Mouse (Mus musculus) intestine, embryonic 14.5 days (tissue): ENCODE measurements around the gene Pde7b. TPM values are rescaled to one million over a fixed set of nuclear protein-coding genes. Genes with fewer than 3 reads are reported as not detected.

Experiments used
- ATAC-seq: fragments of 200-750 bp; cut with Nextera tagmentation; replicated peaks from 2 replicates; pipeline ENCODE4 v1.8.0; 2017; ENCODE audit warnings: low read depth, moderate number of reproducible peaks, moderate TSS enrichment, moderate library complexity; ENCODE audit not compliant: low FRiP score, low TSS enrichment
- DNase-seq: peaks from one replicate; pipeline ENCODE4 v3.0.0-alpha.2; 2018; ENCODE audit warnings: low spot score
- H3K27ac ChIP-seq: fragments of 300-500 bp; sonication (generic); 2 replicates; pipeline ENCODE4 v1.5.1; 2014; ENCODE audit warnings: low read depth, mild to moderate bottlenecking, control low read depth
- H3K27me3 ChIP-seq: fragments of 300-500 bp; sonication (generic); replicated peaks from 2 replicates; pipeline ENCODE4 v1.6.1; 2014; ENCODE audit warnings: low read length, control low read depth; ENCODE audit not compliant: control insufficient read depth, insufficient read depth
- H3K36me3 ChIP-seq: fragments of 300-500 bp; sonication (generic); 2 replicates; pipeline ENCODE4 v1.6.1; 2014; ENCODE audit warnings: low read length, control low read depth; ENCODE audit not compliant: control insufficient read depth, insufficient read depth
- H3K4me1 ChIP-seq: fragments of 300-500 bp; sonication (generic); replicated peaks from 2 replicates; pipeline ENCODE4 v1.6.1; 2014; ENCODE audit warnings: low read length, control low read depth, mixed read lengths; ENCODE audit not compliant: control insufficient read depth, insufficient read depth
- H3K4me2 ChIP-seq: fragments of 300-500 bp; sonication (generic); 2 replicates; pipeline ENCODE4 v1.6.1; 2014; ENCODE audit warnings: low read length
- H3K4me3 ChIP-seq: fragments of 300-500 bp; sonication (generic); 2 replicates; pipeline ENCODE4 v1.5.1; 2014; ENCODE audit warnings: low read depth, low read length, control low read depth, mixed read lengths
- H3K9ac ChIP-seq: fragments of 300-500 bp; sonication (generic); 2 replicates; pipeline ENCODE4 v1.6.1; 2014; ENCODE audit warnings: mild to moderate bottlenecking, low read length
- H3K9me3 ChIP-seq: fragments of 300-500 bp; sonication (generic); 2 replicates; pipeline ENCODE4 v1.6.1; 2016; ENCODE audit warnings: low read length, control low read depth; ENCODE audit not compliant: control insufficient read depth
- WGBS: fragments of 180-500 bp; shearing (Covaris S2); extraction: QIAGEN DNeasy Blood & Tissue Kit; methylation state at CpG from one replicate; pipeline ENCODE4 v1.1.7; 2014; 5-methylcytosine and 5-hydroxymethylcytosine counted together
- polyA plus RNA-seq: library from polyadenylated mRNA; unstranded; fragments of >200 nt; fragmentation: Nextera tagmentation; extraction: Ambion mirVana; gene quantifications from 2 replicates; pipeline ENCODE4 v1.2.1, GENCODE M21; 2014

The Pde7b gene
- polyA plus RNA-seq, 1 experiment from 2014 or later = 2.8 TPM

DNA sequence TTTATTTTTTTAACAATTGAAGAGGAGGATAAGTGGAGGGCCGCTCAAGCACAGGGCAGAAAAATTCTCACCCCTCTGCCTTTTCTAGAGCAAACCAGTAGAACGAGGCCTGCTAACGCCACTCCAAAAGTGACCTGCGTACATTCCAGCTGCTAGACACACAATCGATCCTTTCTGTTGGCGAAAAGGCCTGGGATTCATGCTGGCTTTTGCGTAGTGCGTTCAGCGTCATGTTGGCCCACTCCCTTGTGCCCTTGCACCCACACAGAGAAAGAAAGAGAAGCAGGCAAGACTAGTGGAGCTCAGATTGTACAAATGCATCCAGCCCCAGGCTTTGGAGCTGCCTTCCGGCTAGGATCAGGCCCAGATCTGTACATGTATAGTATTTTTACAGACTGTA lies 55.4 kb downstream of the Pde7b start:
- Histone ChIP-seq H3K9ac (no peak overlapping the region), H3K9me3 (no peaks in the 10 kb centered on the region), H3K27ac (no peak overlapping the region), H3K4me1 (peaks cover 9% of the 10 kb centered on the region; the same call in 1 of the 2 replicates), H3K27me3 (no peaks in the 10 kb centered on the region), H3K36me3 (no peaks in the 10 kb centered on the region), H3K4me2 (no peak overlapping the region), H3K4me3 (no peak overlapping the region)
- 78% methylated on average over 10 of the region's 10 CpGs for WGBS
- no peak for DNase-seq
- no peak for ATAC-seq

GRCm38 (mm10) chr10:20668577-20668976 lies 56.3 kb downstream of the Pde7b start:
- H3K9ac ChIP-seq = no peak overlapping the region
- 58% methylated on average over 4 of the region's 4 CpGs for WGBS
- H3K4me1 ChIP-seq = peaks cover 9% of the 10 kb centered on the region; the same call in 1 of the 2 replicates
- H3K4me2 ChIP-seq = no peak overlapping the region
- no peak for DNase-seq
- no peaks in the 10 kb centered on the region for H3K36me3 ChIP-seq
- no peaks in the 10 kb centered on the region for H3K9me3 ChIP-seq
- H3K4me3 ChIP-seq = no peak overlapping the region
- no peaks in the 10 kb centered on the region for H3K27me3 ChIP-seq
- H3K27ac ChIP-seq = no peak overlapping the region
- no peak for ATAC-seq

DNA sequence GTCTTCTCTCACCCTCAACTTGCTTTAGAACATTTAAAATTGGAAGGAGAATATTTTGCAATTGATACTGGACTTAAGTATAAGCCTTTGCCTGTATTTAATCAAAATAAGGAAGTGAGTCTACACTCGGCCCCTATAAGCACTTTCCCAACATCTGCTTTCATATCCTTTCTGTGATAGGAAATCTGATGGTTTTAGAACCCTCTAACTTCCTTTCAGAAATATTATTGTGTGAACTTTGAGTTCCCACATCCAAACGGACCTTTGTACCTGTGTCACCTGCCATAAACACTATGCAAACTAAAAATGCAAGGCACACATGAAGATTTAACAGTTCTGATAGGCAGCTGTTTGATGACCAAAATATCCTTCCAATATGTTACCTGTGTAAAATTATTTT lies 58.2 kb downstream of the Pde7b start:
- peaks cover 2% of the 10 kb centered on the region; the same call in 1 of the 2 replicates for H3K4me1 ChIP-seq
- H3K4me3 ChIP-seq = no peak overlapping the region
- H3K9me3 ChIP-seq = no peaks in the 10 kb centered on the region
- no peaks in the 10 kb centered on the region for H3K27me3 ChIP-seq
- ATAC-seq = no peak
- no peak overlapping the region for H3K4me2 ChIP-seq
- DNase-seq = no peak
- H3K36me3 ChIP-seq = no peaks in the 10 kb centered on the region
- H3K9ac ChIP-seq = no peak overlapping the region
- 46% methylated on average over 2 of the region's 2 CpGs for WGBS
- H3K27ac ChIP-seq = no peak overlapping the region

- Histone ChIP-seq H3K9me3 (no peaks in the 10 kb centered on the region), H3K27ac (no peak overlapping the region), H3K36me3 (no peaks in the 10 kb centered on the region), H3K27me3 (no peaks in the 10 kb centered on the region), H3K4me1 (peaks cover 3% of the 10 kb centered on the region; the same call in 1 of the 2 replicates), H3K4me3 (no peak overlapping the region), H3K4me2 (no peak overlapping the region), H3K9ac (no peak overlapping the region)
- DNase-seq (no peak), ATAC-seq (no peak)
- 70% methylated on average over 7 of the region's 7 CpGs for WGBS
Observed at GRCm38 (mm10) chr10:20662951-20663350, 61.9 kb downstream of the Pde7b start.

DNA sequence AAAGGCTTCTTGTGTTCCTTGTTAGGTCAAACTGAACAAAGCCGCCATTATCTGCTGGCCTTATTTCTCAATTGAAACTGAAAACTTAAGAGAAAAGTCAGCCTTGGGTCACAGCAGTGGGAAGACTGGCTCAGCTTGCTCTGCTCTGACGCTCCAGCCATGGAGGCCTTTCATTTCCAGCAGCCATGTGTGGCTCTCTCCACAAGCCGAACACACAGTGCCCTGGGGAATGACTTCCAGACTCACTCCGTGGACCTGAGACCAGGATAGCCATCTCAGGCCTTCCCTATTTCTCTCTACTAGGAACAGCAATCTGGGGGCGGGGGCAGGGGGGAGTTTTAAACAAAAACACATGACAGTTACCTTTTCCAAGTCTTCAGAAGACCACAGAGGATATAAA lies 63.2 kb downstream of the Pde7b start:
- H3K4me1 ChIP-seq = peaks cover 10% of the 10 kb centered on the region
- no peaks in the 10 kb centered on the region for H3K36me3 ChIP-seq
- no peak overlapping the region for H3K27ac ChIP-seq
- no peak for DNase-seq
- 75% methylated on average over 5 of the region's 5 CpGs for WGBS
- no peak for ATAC-seq
- no peak overlapping the region for H3K9ac ChIP-seq
- no peaks in the 10 kb centered on the region for H3K9me3 ChIP-seq
- no peaks in the 10 kb centered on the region for H3K27me3 ChIP-seq
- no peak overlapping the region for H3K4me3 ChIP-seq
- H3K4me2 ChIP-seq = no peak overlapping the region

DNA sequence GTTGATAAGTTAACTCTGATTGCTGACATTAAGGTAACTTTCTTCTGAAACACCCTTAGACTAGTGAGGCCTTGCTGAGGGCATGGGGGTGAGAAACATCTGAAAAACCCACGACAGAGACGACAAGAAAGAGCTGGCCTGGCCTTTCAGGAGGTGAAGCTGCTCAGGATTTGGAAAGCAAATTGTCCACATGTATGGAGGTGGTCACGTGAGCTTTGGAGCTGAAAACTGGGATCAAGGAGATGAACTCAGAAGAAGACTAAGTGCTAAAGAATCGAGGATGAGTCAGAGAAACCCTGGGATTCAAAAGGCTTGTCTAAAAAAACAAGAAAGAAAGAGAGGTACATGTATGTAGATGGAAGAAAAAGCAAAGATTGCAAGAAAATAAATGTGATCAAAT lies 65.2 kb downstream of the Pde7b start:
- ATAC-seq = no peak
- WGBS = 78% methylated on average over 4 of the region's 4 CpGs

GRCm38 (mm10) chr10:20659268-20659667 lies 65.6 kb downstream of the Pde7b start:
- DNase-seq (no peak), ATAC-seq (no peak)
- H3K9me3 ChIP-seq = no peaks in the 10 kb centered on the region
- no peaks in the 10 kb centered on the region for H3K27me3 ChIP-seq
- no peak overlapping the region for H3K4me2 ChIP-seq
- no peaks in the 10 kb centered on the region for H3K36me3 ChIP-seq
- no peak overlapping the region for H3K9ac ChIP-seq
- no peak overlapping the region for H3K4me3 ChIP-seq
- 82% methylated on average over 7 of the region's 7 CpGs for WGBS
- no peak overlapping the region for H3K27ac ChIP-seq
- peaks cover 15% of the 10 kb centered on the region for H3K4me1 ChIP-seq

More for the DNA sequence above, 65.2 kb downstream of the Pde7b start:
- Histone ChIP-seq H3K36me3 (no peaks in the 10 kb centered on the region), H3K4me1 (peaks cover 11% of the 10 kb centered on the region), H3K27me3 (no peaks in the 10 kb centered on the region), H3K4me3 (no peak overlapping the region), H3K9ac (no peak overlapping the region), H3K9me3 (no peaks in the 10 kb centered on the region), H3K4me2 (no peak overlapping the region), H3K27ac (no peak overlapping the region)
- DNase-seq = no peak

GRCm38 (mm10) chr10:20658716-20659115 lies 66.2 kb downstream of the Pde7b start:
- DNase-seq = no peak
- no peaks in the 10 kb centered on the region for H3K9me3 ChIP-seq
- no peaks in the 10 kb centered on the region for H3K36me3 ChIP-seq
- H3K9ac ChIP-seq = no peak overlapping the region
- no peaks in the 10 kb centered on the region for H3K27me3 ChIP-seq
- no peak overlapping the region for H3K4me2 ChIP-seq
- H3K4me3 ChIP-seq = no peak overlapping the region
- H3K27ac ChIP-seq = no peak overlapping the region
- peaks cover 17% of the 10 kb centered on the region for H3K4me1 ChIP-seq
- no peak for ATAC-seq
- WGBS = 80% methylated on average over 7 of the region's 7 CpGs

- Histone ChIP-seq H3K4me3 (no peak overlapping the region), H3K9me3 (no peaks in the 10 kb centered on the region), H3K4me1 (peaks cover 17% of the 10 kb centered on the region), H3K36me3 (no peaks in the 10 kb centered on the region), H3K4me2 (peak overlapping the region; percentile 39), H3K27me3 (no peaks in the 10 kb centered on the region), H3K27ac (peak overlapping the region; percentile 60; the same call in 1 of the 2 replicates), H3K9ac (no peak overlapping the region; the same call in 1 of the 2 replicates)
- DNase-seq = peak; percentile 73
- 0 out of 2 replicates have a peak, but pooled peaks have one; percentile 50 for ATAC-seq
- 36% methylated on average over 12 of the region's 12 CpGs for WGBS
Observed at GRCm38 (mm10) chr10:20657316-20658081, 67.4 kb downstream of the Pde7b start.
